Mouse (Mus musculus) ZHBTc4 (cell line): ENCODE measurements at regions not wholly inside any gene's neighbourhood (a gene's known extent, or its start where the extent isn't known, plus 50 kb on each side); places are given as distances from the start of the nearest gene placed in this dataset.

ENCODE experiments used
- DNase-seq: peaks from one replicate; pipeline ENCODE4 v3.0.0-alpha.2; 2011; ENCODE audit warnings: low read depth, low spot score

GRCm38 (mm10) chr3:91344618-91345017 is 254.0 kb upstream of the 9130204L05Rik start:
- peak; percentile 5 for DNase-seq
